Mouse (Mus musculus) thymus, adult 2 months (tissue): ENCODE measurements around the gene Fpgs. TPM values are rescaled to one million over a fixed set of nuclear protein-coding genes. Genes with fewer than 3 reads are reported as not detected.

Experiments
- DNase-seq: peaks from one replicate; pipeline ENCODE4 v3.0.0; 2021
- H3K27ac ChIP-seq: fragments of 200-500 bp; 2 replicates; pipeline ENCODE4 v1.5.1; 2012; ENCODE audit warnings: low read length, control low read depth; ENCODE audit not compliant: control insufficient read depth, insufficient read depth
- H3K27me3 ChIP-seq: fragments of 200-500 bp; 2 replicates; pipeline ENCODE4 v1.6.1; 2012; ENCODE audit warnings: mild to moderate bottlenecking, low read length, moderate library complexity, mixed read lengths; ENCODE audit not compliant: control insufficient read depth, insufficient read depth
- H3K36me3 ChIP-seq: fragments of 200-500 bp; 2 replicates; pipeline ENCODE4 v1.6.1; 2012; ENCODE audit warnings: mild to moderate bottlenecking, low read length, moderate library complexity; ENCODE audit not compliant: control insufficient read depth, insufficient read depth
- H3K4me1 ChIP-seq: fragments of 200-500 bp; replicated peaks from 2 replicates; pipeline ENCODE4 v1.6.1; 2012; ENCODE audit warnings: low read length; ENCODE audit not compliant: control insufficient read depth, insufficient read depth
- H3K4me3 ChIP-seq: fragments of 200-500 bp; 2 replicates; pipeline ENCODE4 v1.5.1; 2012; ENCODE audit warnings: mild to moderate bottlenecking, low read length, control low read depth, moderate library complexity; ENCODE audit not compliant: control insufficient read depth, insufficient read depth
- CTCF ChIP-seq: fragments of 200-500 bp; IDR thresholded peaks from 2 replicates; pipeline ENCODE4 v1.5.1; 2012; ENCODE audit warnings: mild to moderate bottlenecking, control low read depth, low read length, moderate library complexity, borderline replicate concordance; ENCODE audit not compliant: control insufficient read depth, poor library complexity, insufficient read depth; ENCODE audit errors: extremely low read depth
- POLR2A ChIP-seq: fragments of 200-500 bp; IDR thresholded peaks from 2 replicates; pipeline ENCODE4 v1.6.1; 2012; ENCODE audit warnings: mild to moderate bottlenecking, low read length, control low read depth, moderate library complexity; ENCODE audit not compliant: control insufficient read depth, poor library complexity, insufficient read depth; ENCODE audit errors: extremely low read depth
- WGBS: fragments of 180-500 bp; shearing (Covaris S2); methylation state at CpG from one replicate; pipeline ENCODE4 v1.1.7; 2018; 5-methylcytosine and 5-hydroxymethylcytosine counted together
- polyA plus RNA-seq: library from polyadenylated mRNA; depleted of rRNA; stranded (reverse); fragments of >200 nt; gene quantifications from 2 replicates; pipeline ENCODE4 v1.2.3, GENCODE M21; 2012

Fpgs gene
- polyA plus RNA-seq, 1 experiment: 61.8 TPM

GRCm38 (mm10) chr2:32654743-32655393 lies 49.1 kb downstream of the Fpgs start:
- H3K4me1 ChIP-seq: 0 out of 2 replicates have a peak, but pooled peaks cover 9% of the 10 kb centered on the region
- no peak overlapping the region for H3K4me3 ChIP-seq
- H3K27me3 ChIP-seq: no peaks in the 10 kb centered on the region
- no peak for TF ChIP-seq CTCF
- H3K27ac ChIP-seq: no peak overlapping the region
- 67% methylated on average over 14 of the region's 14 CpGs for WGBS
- no peak for DNase-seq
- H3K36me3 ChIP-seq: no peaks in the 10 kb centered on the region

- Histone ChIP-seq H3K4me3 (no peak overlapping the region), H3K27me3 (no peaks in the 10 kb centered on the region), H3K4me1 (0 out of 2 replicates have a peak, but pooled peaks cover 9% of the 10 kb centered on the region), H3K36me3 (no peaks in the 10 kb centered on the region), H3K27ac (no peak overlapping the region)
- DNase-seq: no peak
- 92% methylated on average over 7 of the region's 7 CpGs for WGBS
- TF ChIP-seq POLR2A (no peak), CTCF (no peak)
Measured at GRCm38 (mm10) chr2:32653764-32654163, 50.2 kb downstream of the Fpgs start.

- peaks cover 11% of the 10 kb centered on the region for H3K4me1 ChIP-seq
- H3K4me3 ChIP-seq: no peak overlapping the region
- WGBS: 40% methylated on average over 7 of the region's 7 CpGs
- no peak for DNase-seq
- TF ChIP-seq POLR2A (no peak), CTCF (no peak)
- H3K27ac ChIP-seq: no peak overlapping the region
- no peaks in the 10 kb centered on the region for H3K36me3 ChIP-seq
- H3K27me3 ChIP-seq: no peaks in the 10 kb centered on the region
Measured at GRCm38 (mm10) chr2:32647366-32647765, 56.6 kb downstream of the Fpgs start.

GRCm38 (mm10) chr2:32646379-32647056 lies 57.4 kb downstream of the Fpgs start, which contains the start of gene Eng:
Eng (plus strand) TSS chr2:32646595.
- peak; percentile 47 for DNase-seq
- Histone ChIP-seq H3K4me1 (peaks cover 11% of the 10 kb centered on the region), H3K4me3 (peak within 1 kb of the TSS; percentile 54), H3K27ac (no peak within 1 kb of the TSS), H3K27me3 (no peaks in the 10 kb centered on the region), H3K36me3 (no peaks in the 10 kb centered on the region)
- TF ChIP-seq CTCF: 0 out of 2 replicates have a peak, but pooled peaks have one; percentile 15
- TF ChIP-seq POLR2A: no peak
- WGBS: 7% methylated on average over 31 of the region's 31 CpGs

- Histone ChIP-seq H3K27me3 (no peaks in the 10 kb centered on the region), H3K36me3 (no peaks in the 10 kb centered on the region), H3K4me1 (peaks cover 12% of the 10 kb centered on the region), H3K4me3 (no peak overlapping the region), H3K27ac (no peak overlapping the region)
- WGBS: 89% methylated on average over 3 of the region's 3 CpGs
- no peak for DNase-seq
- no peak for TF ChIP-seq CTCF
- no peak for TF ChIP-seq POLR2A
Measured at GRCm38 (mm10) chr2:32645647-32646046, 58.3 kb downstream of the Fpgs start.

- 96% methylated on average over 8 of the region's 8 CpGs for WGBS
- Histone ChIP-seq H3K36me3 (no peaks in the 10 kb centered on the region), H3K4me1 (peaks cover 15% of the 10 kb centered on the region), H3K4me3 (no peak overlapping the region), H3K27me3 (no peaks in the 10 kb centered on the region), H3K27ac (no peak overlapping the region)
- no peak for DNase-seq
- TF ChIP-seq CTCF (no peak), POLR2A (no peak)
Measured at GRCm38 (mm10) chr2:32644799-32645475, 59.0 kb downstream of the Fpgs start.

- DNase-seq: no peak
- Histone ChIP-seq H3K27me3 (no peaks in the 10 kb centered on the region), H3K27ac (no peak overlapping the region), H3K36me3 (no peaks in the 10 kb centered on the region), H3K4me3 (no peak overlapping the region), H3K4me1 (peaks cover 17% of the 10 kb centered on the region)
- no peak for TF ChIP-seq CTCF
- TF ChIP-seq POLR2A: no peak
- 95% methylated on average over 9 of the region's 9 CpGs for WGBS
Measured at GRCm38 (mm10) chr2:32644083-32644482, 59.9 kb downstream of the Fpgs start.
